Mouse (Mus musculus): ENCODE data around the gene Tbc1d30. TPM values are rescaled to one million over a fixed set of nuclear protein-coding genes. Genes with fewer than 3 reads are reported as not detected.

Tbc1d30 gene
- polyA plus RNA-seq, 1 experiment from 2014 or later, result 3.3 TPM

DNA sequence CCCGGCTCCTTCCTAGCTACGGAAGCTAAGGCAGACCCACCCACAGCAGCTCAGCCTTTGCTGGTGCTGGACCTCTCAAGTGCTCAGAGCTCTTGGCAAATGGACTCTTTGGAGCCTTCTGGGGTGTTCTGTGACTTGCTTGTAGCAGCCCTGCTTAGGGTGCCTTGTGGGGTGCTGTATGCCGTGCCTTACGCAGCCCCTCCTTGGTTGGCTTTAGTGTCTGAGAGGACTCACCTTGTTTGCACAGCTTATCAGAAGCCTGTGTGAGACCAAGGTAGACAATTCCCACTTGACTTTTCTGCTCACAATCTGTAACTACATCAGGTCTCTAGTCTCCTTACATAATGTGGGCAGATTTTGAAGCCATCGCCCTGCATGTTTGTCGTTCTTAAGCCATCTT lies 34.6 kb upstream of the Tbc1d30 start:
- DNase-seq (ENCODE audit: low spot score), result no peak
- no peaks in the 10 kb centered on the region for H3K9me3 ChIP-seq (ENCODE audit: control insufficient read depth, low read length)
- 98% methylated on average over 6 of the region's 6 CpGs for WGBS

DNA sequence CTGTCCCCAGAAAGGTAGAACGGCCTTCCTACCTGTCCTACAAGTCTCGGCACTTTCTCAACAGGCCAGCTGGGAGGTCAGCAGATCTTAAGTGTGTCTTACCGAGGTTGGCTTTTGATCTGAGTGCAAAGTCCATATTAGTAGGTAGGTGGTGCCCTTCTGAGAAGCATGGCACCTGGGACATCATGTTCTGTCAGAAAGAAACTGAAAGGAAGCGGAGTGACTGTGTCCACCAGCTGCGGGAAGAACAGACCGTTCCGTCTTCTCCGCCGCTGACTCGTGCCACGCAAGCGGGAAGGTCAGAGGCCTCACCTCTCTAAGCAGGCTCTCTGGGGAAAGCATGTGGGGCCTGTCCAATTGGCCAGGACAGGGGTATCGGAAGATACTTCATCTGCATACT lies 33.6 kb upstream of the Tbc1d30 start:
- no peaks in the 10 kb centered on the region for H3K9me3 ChIP-seq (ENCODE audit: control insufficient read depth, low read length)
- WGBS, result 95% methylated on average over 13 of the region's 13 CpGs
- no peak for ATAC-seq (replicated peaks; ENCODE audit: low FRiP score)

More for the DNA sequence above, 34.6 kb upstream of the Tbc1d30 start:
- Histone ChIP-seq H3K9ac (ENCODE audit: low read length) (no peak overlapping the region), H3K4me3 (ENCODE audit: low read depth, low read length) (no peak overlapping the region), H3K36me3 (ENCODE audit: control insufficient read depth, insufficient read depth, low read length) (peaks cover 9% of the 10 kb centered on the region; the same call in 1 of the 2 replicates), H3K4me2 (ENCODE audit: low read depth, low read length, severe bottlenecking) (no peak overlapping the region), H3K4me1 (replicated peaks; ENCODE audit: control insufficient read depth, insufficient read depth, low read length) (no peaks in the 10 kb centered on the region), H3K27me3 (ENCODE audit: control insufficient read depth, insufficient read depth, low read length) (no peaks in the 10 kb centered on the region), H3K27ac (ENCODE audit: low read depth, low read length) (no peak overlapping the region)
- no peak for ATAC-seq (replicated peaks; ENCODE audit: low FRiP score)

GRCm38 (mm10) chr10:121381280-121381679 lies 30.2 kb upstream of the Tbc1d30 start:
- no peak overlapping the region for H3K9ac ChIP-seq (ENCODE audit: low read length)
- ATAC-seq (replicated peaks; ENCODE audit: low FRiP score) (no peak), DNase-seq (ENCODE audit: low spot score) (no peak)
- no peak overlapping the region for H3K4me3 ChIP-seq (ENCODE audit: low read depth, low read length)
- no peaks in the 10 kb centered on the region for H3K9me3 ChIP-seq (ENCODE audit: control insufficient read depth, low read length)
- H3K27me3 ChIP-seq (ENCODE audit: control insufficient read depth, insufficient read depth, low read length), result no peaks in the 10 kb centered on the region
- H3K4me1 ChIP-seq (replicated peaks; ENCODE audit: control insufficient read depth, insufficient read depth, low read length), result no peaks in the 10 kb centered on the region
- H3K36me3 ChIP-seq (ENCODE audit: control insufficient read depth, insufficient read depth, low read length), result peaks cover 20% of the 10 kb centered on the region
- H3K27ac ChIP-seq (ENCODE audit: low read depth, low read length), result no peak overlapping the region
- H3K4me2 ChIP-seq (ENCODE audit: low read depth, low read length, severe bottlenecking), result no peak overlapping the region
- 96% methylated on average over 18 of the region's 18 CpGs for WGBS

More for the DNA sequence above, 33.6 kb upstream of the Tbc1d30 start:
- H3K27ac ChIP-seq (ENCODE audit: low read depth, low read length), result no peak overlapping the region
- H3K4me3 ChIP-seq (ENCODE audit: low read depth, low read length), result no peak overlapping the region
- H3K4me1 ChIP-seq (replicated peaks; ENCODE audit: control insufficient read depth, insufficient read depth, low read length), result no peaks in the 10 kb centered on the region
- no peaks in the 10 kb centered on the region for H3K27me3 ChIP-seq (ENCODE audit: control insufficient read depth, insufficient read depth, low read length)
- DNase-seq (ENCODE audit: low spot score), result no peak
- H3K4me2 ChIP-seq (ENCODE audit: low read depth, low read length, severe bottlenecking), result no peak overlapping the region
- peaks cover 9% of the 10 kb centered on the region for H3K36me3 ChIP-seq (ENCODE audit: control insufficient read depth, insufficient read depth, low read length)
- H3K9ac ChIP-seq (ENCODE audit: low read length), result no peak overlapping the region

DNA sequence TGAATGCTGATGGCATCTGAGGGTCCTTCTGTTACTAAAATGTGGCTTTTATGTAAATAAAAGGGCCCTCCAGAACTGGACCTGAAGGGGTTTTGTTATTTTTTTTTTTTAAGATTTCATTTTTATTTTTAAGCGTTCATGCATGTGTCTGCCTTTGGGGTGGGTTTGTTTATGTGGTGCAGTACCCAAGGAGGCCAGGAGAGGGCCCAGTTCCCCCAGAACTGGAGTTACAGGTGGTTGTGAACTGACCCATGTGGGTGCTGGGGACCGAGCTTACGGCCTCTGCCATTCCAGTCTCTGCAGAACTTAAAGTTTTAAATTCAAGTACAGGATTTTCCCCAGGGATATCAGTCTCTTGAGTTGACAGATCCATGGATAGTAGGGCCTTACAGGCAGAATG lies 28.3 kb upstream of the Tbc1d30 start:
- H3K9me3 ChIP-seq (ENCODE audit: control insufficient read depth, low read length), result no peaks in the 10 kb centered on the region
- no peaks in the 10 kb centered on the region for H3K4me1 ChIP-seq (replicated peaks; ENCODE audit: control insufficient read depth, insufficient read depth, low read length)
- DNase-seq (ENCODE audit: low spot score), result no peak
- peaks cover 20% of the 10 kb centered on the region for H3K36me3 ChIP-seq (ENCODE audit: control insufficient read depth, insufficient read depth, low read length)
- H3K4me2 ChIP-seq (ENCODE audit: low read depth, low read length, severe bottlenecking), result no peak overlapping the region
- H3K4me3 ChIP-seq (ENCODE audit: low read depth, low read length), result no peak overlapping the region
- no peak overlapping the region for H3K9ac ChIP-seq (ENCODE audit: low read length)
- WGBS, result 99% methylated on average over 3 of the region's 3 CpGs
- ATAC-seq (replicated peaks; ENCODE audit: low FRiP score), result no peak
- no peaks in the 10 kb centered on the region for H3K27me3 ChIP-seq (ENCODE audit: control insufficient read depth, insufficient read depth, low read length)
- no peak overlapping the region for H3K27ac ChIP-seq (ENCODE audit: low read depth, low read length)

DNA sequence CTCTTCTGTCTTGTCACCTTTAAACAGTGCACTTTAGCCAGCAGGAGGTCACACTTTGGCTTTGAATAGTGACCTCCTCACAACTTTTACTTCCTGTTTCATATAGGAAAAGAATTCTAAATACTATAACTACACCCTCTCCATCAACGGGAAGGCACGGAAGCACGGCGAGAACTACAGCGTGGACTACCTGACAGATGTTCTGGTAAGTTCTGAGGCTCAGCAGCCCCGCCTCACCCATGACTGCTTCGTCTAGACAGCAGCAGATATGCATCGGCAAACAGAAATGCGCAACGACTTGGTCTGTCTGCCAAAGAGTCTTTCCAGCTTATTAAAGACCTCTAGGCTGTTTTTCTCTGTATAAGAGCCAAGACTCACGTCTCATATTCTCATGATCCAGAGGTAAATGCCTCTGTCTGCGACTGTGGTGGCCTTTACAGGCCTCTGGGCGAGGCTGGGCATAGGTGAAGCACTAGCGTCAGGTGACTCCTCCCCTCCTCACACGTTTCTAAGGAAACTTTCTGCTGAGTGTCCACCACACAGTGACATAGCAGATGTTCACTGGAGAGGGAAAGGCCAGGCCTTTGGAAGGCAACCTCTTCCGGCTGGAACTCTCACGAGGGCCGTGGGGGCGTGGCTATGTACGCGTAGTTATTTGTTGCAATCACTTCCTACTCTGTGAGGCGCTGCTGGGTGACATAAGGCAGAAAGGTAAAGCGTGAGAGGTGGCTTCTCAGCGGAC lies 25.6 kb upstream of the Tbc1d30 start:
- H3K4me1 ChIP-seq (replicated peaks; ENCODE audit: control insufficient read depth, insufficient read depth, low read length), result no peaks in the 10 kb centered on the region
- H3K9ac ChIP-seq (ENCODE audit: low read length), result no peak overlapping the region
- ATAC-seq (replicated peaks; ENCODE audit: low FRiP score) (no peak), DNase-seq (ENCODE audit: low spot score) (no peak)
- no peak overlapping the region for H3K27ac ChIP-seq (ENCODE audit: low read depth, low read length)
- no peak overlapping the region for H3K4me3 ChIP-seq (ENCODE audit: low read depth, low read length)
- peaks cover 17% of the 10 kb centered on the region for H3K36me3 ChIP-seq (ENCODE audit: control insufficient read depth, insufficient read depth, low read length)
- no peaks in the 10 kb centered on the region for H3K9me3 ChIP-seq (ENCODE audit: control insufficient read depth, low read length)
- no peaks in the 10 kb centered on the region for H3K27me3 ChIP-seq (ENCODE audit: control insufficient read depth, insufficient read depth, low read length)
- WGBS, result 94% methylated on average over 24 of the region's 24 CpGs
- H3K4me2 ChIP-seq (ENCODE audit: low read depth, low read length, severe bottlenecking), result no peak overlapping the region

- Histone ChIP-seq H3K9ac (ENCODE audit: low read length) (no peak overlapping the region), H3K27me3 (ENCODE audit: control insufficient read depth, insufficient read depth, low read length) (no peaks in the 10 kb centered on the region), H3K4me3 (ENCODE audit: low read depth, low read length) (no peak overlapping the region), H3K27ac (ENCODE audit: low read depth, low read length) (no peak overlapping the region), H3K4me1 (replicated peaks; ENCODE audit: control insufficient read depth, insufficient read depth, low read length) (no peaks in the 10 kb centered on the region), H3K4me2 (ENCODE audit: low read depth, low read length, severe bottlenecking) (no peak overlapping the region), H3K36me3 (ENCODE audit: control insufficient read depth, insufficient read depth, low read length) (peaks cover 12% of the 10 kb centered on the region), H3K9me3 (ENCODE audit: control insufficient read depth, low read length) (no peaks in the 10 kb centered on the region)
- ATAC-seq (replicated peaks; ENCODE audit: low FRiP score) (no peak), DNase-seq (ENCODE audit: low spot score) (no peak)
- WGBS, result 84% methylated on average over 24 of the region's 24 CpGs
These were observed 24.8 kb upstream of the Tbc1d30 start for GRCm38 (mm10) chr10:121375649-121376493.

DNA sequence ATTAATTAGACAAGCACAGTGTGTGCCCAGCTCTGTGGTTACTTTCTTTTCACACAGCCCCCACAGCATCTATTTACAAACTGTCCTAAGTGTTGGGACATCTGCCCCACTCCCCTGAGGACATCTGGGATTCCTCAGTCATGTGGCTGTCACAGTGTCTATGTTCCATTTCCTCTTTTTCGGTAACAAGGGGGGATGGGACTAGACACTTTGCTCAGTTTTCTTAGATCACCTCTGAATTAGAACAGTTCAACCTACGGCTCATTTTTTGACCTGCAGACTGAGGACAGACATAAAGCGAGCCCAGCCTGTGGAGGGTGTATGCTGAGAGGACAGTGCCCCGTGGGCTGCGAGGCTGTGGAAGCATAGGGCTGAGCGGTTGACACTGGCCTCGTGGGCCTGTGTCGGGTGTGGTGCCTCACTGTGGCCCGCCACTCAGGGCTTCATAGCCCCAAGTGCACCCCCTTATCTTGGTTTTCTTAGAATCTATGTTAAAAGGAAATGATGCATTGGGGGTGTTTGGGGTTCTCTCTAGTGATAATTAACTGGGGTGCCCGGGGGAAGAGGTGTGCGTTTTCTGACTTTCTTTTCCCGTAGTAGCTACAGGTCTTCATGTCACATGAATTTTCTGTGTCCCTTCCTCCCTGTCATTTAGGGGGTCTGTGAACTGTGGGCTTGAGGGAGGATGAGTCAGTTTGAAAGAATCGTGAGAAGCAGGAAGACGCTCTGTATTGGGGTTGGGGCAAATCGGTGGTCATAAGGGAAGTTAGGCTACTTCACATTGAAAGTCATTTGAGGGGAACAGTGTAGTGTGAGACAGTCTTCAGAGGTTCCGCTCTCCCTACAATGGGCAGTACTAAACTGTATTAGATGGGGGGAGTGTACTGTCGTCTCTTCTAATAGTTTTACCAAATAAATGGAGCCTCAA lies 23.9 kb upstream of the Tbc1d30 start:
- Histone ChIP-seq H3K27ac (ENCODE audit: low read depth, low read length) (no peak overlapping the region), H3K4me3 (ENCODE audit: low read depth, low read length) (no peak overlapping the region), H3K27me3 (ENCODE audit: control insufficient read depth, insufficient read depth, low read length) (no peaks in the 10 kb centered on the region), H3K4me2 (ENCODE audit: low read depth, low read length, severe bottlenecking) (no peak overlapping the region), H3K9ac (ENCODE audit: low read length) (no peak overlapping the region), H3K4me1 (replicated peaks; ENCODE audit: control insufficient read depth, insufficient read depth, low read length) (no peaks in the 10 kb centered on the region), H3K9me3 (ENCODE audit: control insufficient read depth, low read length) (no peaks in the 10 kb centered on the region), H3K36me3 (ENCODE audit: control insufficient read depth, insufficient read depth, low read length) (peaks cover 11% of the 10 kb centered on the region)
- no peak for ATAC-seq (replicated peaks; ENCODE audit: low FRiP score)
- no peak for DNase-seq (ENCODE audit: low spot score)
- WGBS, result 90% methylated on average over 17 of the region's 17 CpGs

GRCm38 (mm10) chr10:121374013-121374412 lies 22.9 kb upstream of the Tbc1d30 start:
- DNase-seq (ENCODE audit: low spot score), result no peak
- no peak overlapping the region for H3K9ac ChIP-seq (ENCODE audit: low read length)
- H3K36me3 ChIP-seq (ENCODE audit: control insufficient read depth, insufficient read depth, low read length), result peaks cover 7% of the 10 kb centered on the region; the same call in 1 of the 2 replicates
- no peaks in the 10 kb centered on the region for H3K27me3 ChIP-seq (ENCODE audit: control insufficient read depth, insufficient read depth, low read length)
- WGBS, result 76% methylated on average over 12 of the region's 12 CpGs
- H3K9me3 ChIP-seq (ENCODE audit: control insufficient read depth, low read length), result no peaks in the 10 kb centered on the region
- no peak overlapping the region; the same call in 1 of the 2 replicates for H3K27ac ChIP-seq (ENCODE audit: low read depth, low read length)
- H3K4me3 ChIP-seq (ENCODE audit: low read depth, low read length), result no peak overlapping the region
- H3K4me1 ChIP-seq (replicated peaks; ENCODE audit: control insufficient read depth, insufficient read depth, low read length), result no peaks in the 10 kb centered on the region
- no peak overlapping the region for H3K4me2 ChIP-seq (ENCODE audit: low read depth, low read length, severe bottlenecking)
- ATAC-seq (replicated peaks; ENCODE audit: low FRiP score), result no peak
